Mouse (Mus musculus): Measurements from ENCODE around the gene N4bp1. TPM values are rescaled to one million over a fixed set of nuclear protein-coding genes. Genes with fewer than 3 reads are reported as not detected.

N4bp1 gene
- total RNA-seq, 1 experiment from 2014 or later, result 82.2 TPM

DNA sequence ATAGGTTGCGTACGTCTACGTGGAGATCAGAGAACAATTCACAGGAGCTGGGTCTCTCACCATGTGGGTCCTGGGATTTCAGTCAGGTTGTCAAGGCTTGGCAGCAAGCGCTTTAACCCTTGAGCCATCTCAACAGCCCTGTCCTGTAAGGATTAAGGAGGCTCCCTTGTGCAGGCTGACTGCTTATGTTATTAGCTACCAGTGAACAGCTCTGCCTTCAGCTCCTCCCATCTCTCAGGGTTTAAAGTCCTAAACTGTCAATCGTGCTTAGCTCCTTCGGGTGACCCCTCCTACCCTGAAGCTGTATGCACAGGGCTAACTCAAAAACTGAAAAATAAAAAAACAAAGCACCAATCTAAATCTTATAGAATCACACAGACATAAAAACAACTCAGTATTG, 93.5 kb downstream of the N4bp1 start:
- ATAC-seq (ENCODE audit: extremely low read depth, insufficient number of reproducible peaks, low FRiP score, poor library complexity, severe bottlenecking), result no peak

DNA sequence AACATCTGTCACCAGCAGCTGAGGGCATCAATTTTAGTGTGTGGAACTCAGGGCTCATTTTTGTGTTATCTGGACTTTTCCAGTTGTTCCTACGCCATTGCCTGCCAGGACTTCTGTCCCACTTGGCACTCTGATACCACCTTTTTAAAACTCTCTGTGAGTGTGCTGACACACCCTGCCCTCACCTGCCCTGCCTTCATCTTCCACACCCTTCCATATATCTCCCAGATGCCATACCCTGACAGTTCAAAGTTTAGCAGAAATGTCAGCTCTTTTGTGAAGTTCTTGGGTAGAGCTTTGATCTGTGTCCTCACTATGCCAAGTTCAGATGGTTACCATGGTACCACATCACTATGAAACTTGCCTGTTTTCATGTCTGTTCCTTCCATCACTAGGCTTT, 95.5 kb downstream of the N4bp1 start:
- ATAC-seq (ENCODE audit: extremely low read depth, insufficient number of reproducible peaks, low FRiP score, poor library complexity, severe bottlenecking), result no peak

DNA sequence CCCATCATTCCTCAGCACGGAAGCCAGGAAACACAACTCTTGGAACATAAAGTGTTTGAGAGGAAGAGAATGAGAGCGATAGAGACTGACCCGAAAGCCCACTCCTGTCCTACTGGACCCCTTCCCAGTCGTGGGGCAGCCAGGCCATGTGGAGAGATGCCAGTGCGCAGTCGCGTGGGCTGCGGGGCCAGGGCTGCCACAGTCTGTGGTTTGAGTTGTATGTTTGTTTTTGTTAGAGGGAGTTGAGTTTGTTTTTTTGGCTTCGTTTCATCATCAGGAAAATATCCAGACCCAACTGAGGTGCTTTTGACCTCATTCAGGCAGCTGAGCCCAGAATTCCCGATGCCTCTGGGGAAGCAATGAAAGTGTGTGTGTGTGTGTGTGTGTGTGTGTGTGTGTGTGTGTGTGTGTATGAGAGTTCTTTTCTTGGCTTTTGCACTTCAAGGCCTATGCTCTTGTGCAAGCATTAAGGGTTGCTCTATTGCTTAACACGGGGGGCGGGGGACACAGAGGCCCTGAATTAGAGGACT, 97.1 kb downstream of the N4bp1 start:
- ATAC-seq (ENCODE audit: extremely low read depth, insufficient number of reproducible peaks, low FRiP score, poor library complexity, severe bottlenecking), result no peak

DNA sequence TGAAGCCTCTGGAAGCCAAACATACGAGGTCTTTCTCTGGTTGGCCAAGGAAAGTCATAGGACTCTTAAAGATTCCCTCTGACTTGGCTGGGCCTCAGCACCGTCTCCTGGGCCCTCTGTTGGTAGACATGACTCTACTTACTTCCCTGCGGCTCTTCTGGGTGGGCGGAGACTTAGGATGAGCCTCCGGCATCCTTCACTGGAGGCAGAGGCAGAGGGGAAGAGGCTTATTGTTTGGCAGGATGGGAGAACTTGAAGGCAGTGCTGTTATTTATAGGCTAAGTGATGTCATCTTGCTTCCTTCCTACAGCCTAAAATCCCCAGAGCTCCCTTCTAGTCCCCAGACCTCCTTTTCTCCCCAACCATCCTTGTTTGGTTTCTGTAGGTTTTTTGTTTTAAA, 98.6 kb downstream of the N4bp1 start:
- no peak for ATAC-seq (ENCODE audit: extremely low read depth, insufficient number of reproducible peaks, low FRiP score, poor library complexity, severe bottlenecking)

DNA sequence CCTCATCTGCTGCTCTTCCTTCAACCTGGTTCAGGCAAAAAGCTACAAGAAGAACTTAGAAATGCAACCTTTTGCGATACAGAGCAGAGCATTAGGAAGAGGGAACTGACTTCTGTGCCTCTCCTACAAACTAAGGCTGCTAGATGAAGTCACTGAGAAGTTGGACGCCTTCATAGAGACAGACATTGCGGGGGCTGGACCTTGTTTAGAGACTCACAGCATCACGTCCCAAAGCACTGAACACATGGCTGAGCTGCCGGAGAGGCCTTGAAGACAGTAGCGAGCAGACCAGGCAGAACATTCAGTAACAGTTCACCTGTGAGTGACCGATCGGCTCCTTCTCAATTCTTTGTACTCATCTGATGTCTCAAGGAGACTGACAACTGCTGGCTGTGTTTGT, 104.0 kb downstream of the N4bp1 start:
- ATAC-seq (ENCODE audit: extremely low read depth, insufficient number of reproducible peaks, low FRiP score, poor library complexity, severe bottlenecking), result no peak

DNA sequence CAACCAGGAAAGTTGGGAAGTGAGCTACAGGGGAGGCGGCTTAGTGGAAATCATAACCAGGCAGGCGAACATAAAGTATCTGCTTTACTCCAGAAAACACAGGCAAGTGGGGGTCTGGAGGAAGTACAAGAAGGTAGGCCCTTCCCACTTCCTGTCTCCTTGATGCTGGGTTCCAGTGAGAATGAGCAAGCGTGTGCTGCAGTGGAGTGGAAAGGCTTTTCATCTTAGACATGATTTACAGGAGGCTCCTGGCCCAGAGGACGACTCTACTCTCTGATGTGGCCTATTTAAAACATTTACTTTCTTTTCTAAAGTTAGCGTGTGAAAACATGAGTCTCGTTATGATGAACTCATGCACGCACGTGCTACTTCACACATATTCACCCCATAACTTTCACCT, 105.9 kb downstream of the N4bp1 start:
- ATAC-seq (ENCODE audit: extremely low read depth, insufficient number of reproducible peaks, low FRiP score, poor library complexity, severe bottlenecking), result no peak

DNA sequence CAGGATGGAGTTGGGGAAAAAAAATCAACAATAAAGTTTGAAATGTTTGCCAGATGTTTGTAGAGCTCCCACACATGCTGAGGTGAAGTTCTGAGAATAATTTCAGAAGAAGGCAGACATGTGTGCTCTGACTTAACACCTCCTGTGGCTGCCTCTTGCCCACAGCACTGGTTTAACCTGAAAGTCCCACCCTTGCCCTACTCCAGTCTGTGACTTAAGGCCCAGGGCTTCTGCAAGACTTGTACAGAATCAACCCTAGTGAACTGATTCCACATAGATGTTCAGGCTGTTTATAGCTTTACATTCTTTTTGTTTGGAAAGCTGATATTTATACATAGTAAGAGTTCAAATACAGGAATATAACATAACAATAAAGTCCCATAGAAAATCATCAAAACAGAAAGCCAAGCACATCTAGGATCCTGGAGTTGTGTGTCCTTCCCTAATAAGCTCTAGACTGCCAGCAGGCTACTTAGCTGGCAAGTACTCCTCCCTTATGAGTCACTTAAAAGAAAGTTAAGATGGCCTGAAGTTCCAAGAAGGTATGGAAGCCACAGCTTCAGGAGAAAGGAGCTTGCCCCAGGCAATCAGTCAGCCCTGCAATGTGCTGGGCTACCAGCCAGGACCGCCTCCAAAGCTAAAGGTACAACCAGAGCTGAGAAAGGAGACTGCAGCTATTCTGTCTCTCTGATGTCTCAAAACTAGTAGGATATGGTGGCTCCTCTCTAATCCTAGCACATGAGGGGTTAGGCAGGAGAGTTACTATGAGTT, 114.9 kb downstream of the N4bp1 start:
- no peak for ATAC-seq (ENCODE audit: extremely low read depth, insufficient number of reproducible peaks, low FRiP score, poor library complexity, severe bottlenecking)

DNA sequence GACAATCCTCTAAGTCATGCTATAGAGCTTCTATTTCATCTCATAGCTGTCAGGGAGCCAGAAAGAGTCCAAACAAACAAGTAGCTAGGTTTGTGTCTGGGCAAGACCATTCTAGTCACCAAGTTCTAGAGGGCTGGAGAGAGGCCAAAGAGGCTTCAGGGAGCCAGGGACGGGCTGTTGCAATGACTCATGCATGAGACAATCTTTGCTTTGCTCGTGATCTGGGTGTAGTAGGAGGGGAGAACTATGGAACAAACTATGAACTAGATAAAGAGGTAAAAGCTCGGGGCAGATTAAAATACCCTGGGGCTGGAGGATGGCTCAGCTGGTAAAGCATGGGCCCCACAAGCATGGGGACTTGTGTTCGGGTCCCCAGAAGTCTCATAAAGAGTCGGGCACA, 116.6 kb downstream of the N4bp1 start:
- no peak for ATAC-seq (ENCODE audit: extremely low read depth, insufficient number of reproducible peaks, low FRiP score, poor library complexity, severe bottlenecking)

DNA sequence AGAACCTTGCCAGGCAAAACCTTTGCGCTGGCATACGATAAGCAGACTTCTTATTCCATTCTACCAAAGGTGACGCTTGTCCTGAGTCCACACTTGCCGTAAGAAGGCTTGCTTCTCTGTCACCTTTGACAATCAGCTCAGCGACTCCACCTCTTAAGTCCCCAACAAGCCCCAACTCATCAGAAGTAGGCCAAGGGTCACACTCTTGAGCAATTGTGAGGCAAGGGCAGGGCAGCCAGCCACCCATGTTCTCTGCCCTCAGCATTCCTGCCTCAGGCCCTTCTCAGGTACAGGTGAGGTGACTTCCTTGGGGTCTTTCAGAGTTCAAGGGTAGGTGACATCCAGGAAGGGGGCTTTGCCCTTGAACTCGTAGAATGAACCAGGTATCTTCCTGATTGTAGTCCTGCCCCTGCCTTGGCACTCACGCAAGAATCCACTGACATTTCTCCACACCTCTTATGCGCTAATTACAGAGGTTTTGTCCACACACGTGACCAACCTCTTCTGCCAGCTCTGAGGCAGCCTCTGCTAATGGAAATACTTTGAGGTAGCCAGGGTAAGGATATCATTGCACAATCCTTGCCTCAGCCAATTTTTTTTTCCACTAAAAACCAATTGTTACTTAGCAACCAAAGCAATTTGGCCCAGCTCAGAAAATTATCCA, 118.4 kb downstream of the N4bp1 start:
- no peak for ATAC-seq (ENCODE audit: extremely low read depth, insufficient number of reproducible peaks, low FRiP score, poor library complexity, severe bottlenecking)

DNA sequence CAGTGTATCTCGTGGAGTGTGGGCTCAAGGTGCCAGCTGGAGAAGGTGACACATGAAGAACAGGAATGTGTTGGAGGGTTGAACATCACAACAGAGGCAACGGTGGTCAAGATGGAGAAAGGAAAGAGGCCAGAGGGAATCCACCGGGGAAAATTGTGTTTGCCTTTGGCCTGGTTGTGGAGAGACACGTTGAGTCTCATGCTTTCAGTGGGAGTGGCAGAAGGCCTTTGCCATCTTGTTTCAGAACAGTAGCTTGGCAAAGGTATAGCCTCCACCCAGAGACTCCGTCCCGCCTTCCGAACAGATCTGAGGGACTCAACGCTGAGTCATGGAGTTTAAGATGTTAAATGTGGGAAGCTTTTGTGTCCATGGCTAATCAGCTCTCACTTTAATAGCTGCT, 119.4 kb downstream of the N4bp1 start:
- no peak for ATAC-seq (ENCODE audit: extremely low read depth, insufficient number of reproducible peaks, low FRiP score, poor library complexity, severe bottlenecking)

DNA sequence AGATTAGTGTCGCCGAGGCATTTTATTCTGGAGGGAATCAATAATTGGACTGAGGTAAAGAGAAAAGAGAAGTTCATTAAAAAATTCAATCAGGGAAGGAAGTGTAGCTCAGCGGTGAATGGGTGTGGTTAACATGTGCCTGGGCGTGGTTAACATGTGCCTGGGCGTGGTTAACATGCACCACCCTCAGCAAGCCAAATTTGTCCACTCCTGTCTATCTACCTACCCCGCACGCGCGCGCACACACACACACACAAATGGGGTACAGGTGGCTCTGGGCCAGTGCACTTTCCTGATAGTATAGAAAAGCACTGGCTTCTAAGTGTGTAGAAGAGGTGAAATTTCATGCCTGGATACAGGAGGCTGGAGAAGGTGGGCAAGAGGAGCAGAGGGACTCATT, 119.9 kb downstream of the N4bp1 start:
- ATAC-seq (ENCODE audit: extremely low read depth, insufficient number of reproducible peaks, low FRiP score, poor library complexity, severe bottlenecking), result no peak

DNA sequence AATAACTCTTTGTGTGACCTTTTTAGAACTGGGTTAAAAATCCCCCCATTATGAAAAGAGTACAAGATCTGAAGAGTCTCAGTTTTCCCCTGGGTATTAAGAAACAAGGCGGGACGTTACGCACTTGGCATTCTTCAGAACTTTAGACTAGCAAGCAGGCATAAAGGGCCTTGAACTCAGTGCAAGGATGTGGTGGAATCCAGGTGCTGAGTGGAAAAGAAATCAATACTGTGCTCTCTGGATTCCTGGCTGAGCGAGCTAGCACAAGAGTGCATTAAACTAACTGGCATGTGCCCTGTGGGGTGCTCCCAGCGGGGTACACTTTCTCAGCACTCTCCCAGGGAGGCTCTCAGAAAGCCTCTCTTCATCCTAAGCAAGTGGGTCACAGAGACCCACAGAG, 122.3 kb downstream of the N4bp1 start:
- ATAC-seq (ENCODE audit: extremely low read depth, insufficient number of reproducible peaks, low FRiP score, poor library complexity, severe bottlenecking), result no peak

DNA sequence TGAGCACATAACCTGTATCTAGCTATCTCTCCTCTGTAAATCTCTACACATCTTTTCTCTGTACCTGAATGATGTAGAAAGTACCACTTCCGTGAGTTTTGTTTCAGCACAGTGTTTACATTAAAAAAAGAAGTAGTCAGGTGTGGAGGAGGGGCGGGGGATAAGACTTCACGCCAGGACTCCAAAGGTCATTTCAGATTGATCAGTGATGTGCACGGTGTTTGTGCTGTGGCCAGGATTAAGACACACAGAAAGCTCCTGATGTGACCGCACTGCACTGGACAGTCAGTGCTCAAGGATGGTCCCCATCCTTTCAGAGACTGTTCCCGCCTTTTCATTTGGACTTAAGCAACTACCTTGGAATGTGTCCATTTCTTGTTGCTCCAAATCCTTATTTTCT, 124.3 kb downstream of the N4bp1 start:
- no peak for ATAC-seq (ENCODE audit: extremely low read depth, insufficient number of reproducible peaks, low FRiP score, poor library complexity, severe bottlenecking)

DNA sequence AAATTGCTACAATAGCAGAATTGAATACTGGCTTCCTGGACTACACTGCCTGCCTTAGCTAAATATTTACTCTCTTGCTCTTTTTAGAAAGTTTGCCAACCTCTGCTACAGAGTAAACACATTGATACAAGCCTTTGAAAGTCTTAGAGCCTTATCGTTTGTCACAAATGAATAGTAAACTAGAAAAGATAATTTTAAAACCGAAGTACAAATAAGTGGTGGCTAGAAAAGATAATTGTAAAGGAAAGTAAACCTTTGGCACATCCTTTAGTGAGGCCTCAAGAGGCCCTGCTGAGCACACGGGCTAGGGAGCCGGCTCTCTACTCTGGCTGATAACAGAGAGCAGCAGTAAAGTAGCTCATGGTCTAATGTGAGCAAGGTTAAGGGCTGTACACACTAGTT, 126.0 kb downstream of the N4bp1 start:
- ATAC-seq (ENCODE audit: extremely low read depth, insufficient number of reproducible peaks, low FRiP score, poor library complexity, severe bottlenecking), result no peak

DNA sequence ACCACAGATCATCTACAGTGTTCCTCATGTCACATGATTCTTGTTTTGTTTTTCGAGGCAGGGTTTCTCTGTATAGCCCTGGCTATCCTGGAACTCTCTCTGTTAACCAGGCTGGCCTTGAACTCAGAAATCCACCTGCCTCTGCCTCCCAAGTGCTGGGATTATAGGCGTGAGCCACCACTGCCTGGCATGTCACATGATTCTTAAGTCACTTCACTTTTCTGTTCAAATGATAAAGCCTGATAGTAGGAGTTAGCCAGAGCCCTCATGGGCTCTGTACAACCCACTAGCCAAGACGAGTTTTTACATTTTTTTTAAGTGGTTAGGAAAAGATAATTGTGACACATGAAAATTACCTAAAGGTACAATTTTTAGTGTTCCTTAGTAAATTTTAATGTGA, 126.4 kb downstream of the N4bp1 start:
- no peak for ATAC-seq (ENCODE audit: extremely low read depth, insufficient number of reproducible peaks, low FRiP score, poor library complexity, severe bottlenecking)

Other genes starting within 250 kb of the N4bp1 start
- 1.4 TPM in 1 of 2 replicates, not detected in the other for gene Gm10638, start 139.6 kb downstream of the N4bp1 start, total RNA-seq (2017)
- gene Siah1a, start 139.3 kb downstream of the N4bp1 start, total RNA-seq (2017), result 37.5 and 43.6 TPM in 2 replicates